11 mouse cellular contexts compared by ENCODE assay signal in the genomic region with DNA sequence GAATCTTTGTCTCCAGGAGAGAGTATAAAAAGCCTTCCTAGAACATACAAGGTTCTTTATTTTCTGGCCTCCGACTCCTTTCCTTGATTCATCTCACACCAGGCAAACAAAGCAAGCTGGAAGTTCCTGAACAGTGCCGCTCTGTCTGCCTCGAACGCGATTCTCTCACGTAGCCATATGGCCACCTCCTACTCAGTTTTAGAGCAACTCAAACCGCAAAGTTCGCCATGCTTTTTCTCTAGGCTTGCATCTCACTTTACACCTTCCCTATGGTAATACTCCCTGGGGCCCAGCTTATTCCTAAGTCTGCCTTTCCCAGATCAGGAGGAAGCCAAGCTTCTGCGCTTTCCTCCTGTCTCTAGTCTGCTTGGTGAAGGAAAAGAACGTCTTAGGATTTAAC. TPM values are rescaled to one million over a fixed set of nuclear protein-coding genes. Genes with fewer than 3 reads are reported as not detected.
DNase-seq lines count a peak whose midpoint lies in the region; ATAC-seq lines count a peak whose summit lies in the region.
"Had no signal": no experiment of that assay in that cellular context is flagged by ENCODE, and none has a peak within 500 bp of the region (broad histone marks: within the 10 kb centered on the region; RNA-seq: fewer than 3 reads in every experiment).

No protein-coding gene starts in this region.

- H3K36me3 ChIP-seq in heart, embryonic 12.5 days, result no peaks in the 10 kb centered on the region
- no peaks in the 10 kb centered on the region for H3K36me3 ChIP-seq in limb, embryonic 11.5 days (ENCODE audit: control insufficient read depth, insufficient read depth, low read length)
- no peaks in the 10 kb centered on the region for H3K36me3 ChIP-seq in intestine, embryonic 16.5 days (ENCODE audit: control insufficient read depth, insufficient read depth, low read length)

- peak overlapping the region; percentile 48 for H3K4me2 ChIP-seq in heart, embryonic 12.5 days
- no peak overlapping the region for H3K4me2 ChIP-seq in limb, embryonic 11.5 days (ENCODE audit: low read depth, severe bottlenecking)
- no peak overlapping the region for H3K4me2 ChIP-seq in intestine, embryonic 16.5 days (ENCODE audit: low read depth, low read length)

- no peak overlapping the region; the same call in 1 of the 2 replicates for H3K27ac ChIP-seq in heart, embryonic 12.5 days (ENCODE audit: poor library complexity, severe bottlenecking)
- no peak overlapping the region; the same call in 1 of the 2 replicates for H3K27ac ChIP-seq in limb, embryonic 11.5 days (replicated peaks; ENCODE audit: low read depth, low read length)
- no peak overlapping the region for H3K27ac ChIP-seq in intestine, embryonic 16.5 days (ENCODE audit: low read length)

- no peak for DNase-seq in heart, postnatal 36 days
- peak; percentile 8 for DNase-seq in embryo, embryonic 11 days
- DNase-seq in frontal cortex, postnatal 36 days (ENCODE audit: low spot score in 2 of 2), result peak; percentile 44 to 79
- DNase-seq in limb, embryonic 11.5 days (ENCODE audit: low spot score), result peak; percentile 20
- DNase-seq in cerebellum, adult 11-12 months, result no peak
- DNase-seq in yolk sac, embryonic 10.5 days (ENCODE audit: low spot score), result no peak
- DNase-seq: liver, postnatal 0 days had no signal

- no peaks in the 10 kb centered on the region for H3K27me3 ChIP-seq in heart, embryonic 12.5 days (replicated peaks)
- H3K27me3 ChIP-seq in limb, embryonic 11.5 days (ENCODE audit: control insufficient read depth, insufficient read depth, low read length), result no peaks in the 10 kb centered on the region
- H3K27me3 ChIP-seq in intestine, embryonic 16.5 days (replicated peaks; ENCODE audit: control insufficient read depth, insufficient read depth, low read length), result no peaks in the 10 kb centered on the region

- H3K9me3 ChIP-seq in heart, embryonic 12.5 days (replicated peaks), result no peaks in the 10 kb centered on the region
- H3K9me3 ChIP-seq in limb, embryonic 11.5 days (ENCODE audit: control insufficient read depth, low read length), result no peaks in the 10 kb centered on the region
- no peaks in the 10 kb centered on the region for H3K9me3 ChIP-seq in intestine, embryonic 16.5 days (ENCODE audit: control insufficient read depth, low read length)

- intact Hi-C loops in heart, postnatal 36 days (cut with DNase I), result loop anchor here (5.0 to 10.0 kb wide), 2 partner anchors 128 to 390 kb away; no protein-coding TSS in a partner anchor

- ATAC-seq in heart, embryonic 12.5 days (ENCODE audit: insufficient number of reproducible peaks, low FRiP score), result no peak
- no peak for ATAC-seq in limb, embryonic 11.5 days (ENCODE audit: insufficient number of reproducible peaks, low FRiP score, low TSS enrichment, low read depth)
- no peak for ATAC-seq in intestine, embryonic 16.5 days
- ATAC-seq: activated CD4-positive, CD25-positive, alpha-beta regulatory T cell, adult 4 months; inflammation-experienced regulatory T-cells, adult 6 months; liver, postnatal 0 days had no signal

- peaks cover 16% of the 10 kb centered on the region; the same call in 1 of the 2 replicates for H3K4me1 ChIP-seq in heart, embryonic 12.5 days (replicated peaks)
- H3K4me1 ChIP-seq in limb, embryonic 11.5 days (ENCODE audit: control insufficient read depth, insufficient read depth, low read length), result no peaks in the 10 kb centered on the region
- no peaks in the 10 kb centered on the region for H3K4me1 ChIP-seq in intestine, embryonic 16.5 days (ENCODE audit: control insufficient read depth, insufficient read depth, low read length)

- H3K4me3 ChIP-seq in heart, embryonic 12.5 days, result 0 out of 2 replicates have a peak overlapping the region, but pooled peaks have one; percentile 6
- no peak overlapping the region for H3K4me3 ChIP-seq in limb, embryonic 11.5 days (ENCODE audit: low read depth, low read length)
- no peak overlapping the region for H3K4me3 ChIP-seq in intestine, embryonic 16.5 days (ENCODE audit: low read length)

- H3K9ac ChIP-seq in heart, embryonic 12.5 days, result no peak overlapping the region
- no peak overlapping the region for H3K9ac ChIP-seq in limb, embryonic 11.5 days (ENCODE audit: low read length)
- no peak overlapping the region for H3K9ac ChIP-seq in intestine, embryonic 16.5 days (ENCODE audit: low read depth, low read length)
- H3K9ac ChIP-seq: liver, postnatal 0 days had no signal

- 42% methylated on average over 10 of the region's 10 CpGs for WGBS in heart, embryonic 12.5 days
- 32% methylated on average over 10 of the region's 10 CpGs for WGBS in limb, embryonic 11.5 days
- WGBS in intestine, embryonic 16.5 days, result 48% methylated on average over 10 of the region's 10 CpGs

RNA-seq across cellular contexts. Expression of a gene that starts 4.0 kb away (rescaled TPM):
- polyA plus RNA-seq in heart, embryonic 12.5 days (2016; fragmentation: Nextera tagmentation; extraction: Ambion mirVana), result 35.7 and 37.1 TPM in 2 replicates
- total RNA-seq in heart, postnatal 36 days (2021), result 1 to 10 TPM; 2.4 to 4.3 TPM
- polyA plus RNA-seq in limb, embryonic 11.5 days (2014; fragmentation: Nextera tagmentation; extraction: Ambion mirVana), result 23.2 and 26.6 TPM in 2 replicates
- polyA plus RNA-seq in intestine, embryonic 16.5 days (2015; fragmentation: Nextera tagmentation; extraction: Ambion mirVana), result 14.5 and 20.2 TPM in 2 replicates

Comparison
In these comparisons a context has a peak if more than half of its experiments do, and no peak if none do; other contexts are left out.
1. DNase-seq: peak in embryo, embryonic 11 days (single experiment), frontal cortex, postnatal 36 days (2 of 2) and limb, embryonic 11.5 days (single experiment); none in heart, postnatal 36 days (0 of 2), cerebellum, adult 11-12 months (single experiment) and yolk sac, embryonic 10.5 days (single experiment).